21 mouse cellular contexts compared by ENCODE assay signal in genomic region chr7:16319216-16319615, GRCm38 (mm10). TPM values are rescaled to one million over a fixed set of nuclear protein-coding genes. Genes with fewer than 3 reads are reported as not detected.
DNase-seq lines count a peak whose midpoint lies in the region; ATAC-seq and TF ChIP-seq lines count a peak whose summit lies in the region.
"Had no signal": no experiment of that assay in that cellular context is flagged by ENCODE, and none has a peak within 500 bp of the region (broad histone marks: within the 10 kb centered on the region; RNA-seq: fewer than 3 reads in every experiment).

No protein-coding gene starts in this region.

- H3K9ac ChIP-seq in lung, embryonic 16.5 days (ENCODE audit: low read length): no peak overlapping the region
- no peak overlapping the region for H3K9ac ChIP-seq in lung, postnatal 0 days (replicated peaks; ENCODE audit: low read depth)

- H3K9me3 ChIP-seq in lung, embryonic 16.5 days (ENCODE audit: control insufficient read depth, low read length): no peaks in the 10 kb centered on the region
- no peaks in the 10 kb centered on the region for H3K9me3 ChIP-seq in lung, postnatal 0 days (ENCODE audit: low read length)
- H3K9me3 ChIP-seq: G1E had no signal

- WGBS in lung, embryonic 16.5 days: 77% methylated on average over 4 of the region's 4 CpGs
- WGBS in lung, postnatal 0 days: 66% methylated on average over 4 of the region's 4 CpGs

- ATAC-seq in lung, embryonic 16.5 days (ENCODE audit: low read depth): no peak
- peak; percentile 52 for ATAC-seq in lung, postnatal 0 days
- ATAC-seq: activated CD4-positive, CD25-positive, alpha-beta regulatory T cell, adult 4 months; CD4-positive, CD25-positive, alpha-beta regulatory T cell, adult 4 months; Patski had no signal

- TF ChIP-seq CTCF in lung, postnatal 0 days (IDR thresholded peaks at IDR 0.05): no peak

- DNase-seq in lung, adult 18-20 months: no peak
- peak; percentile 58 for DNase-seq in lung, postnatal 0 days (ENCODE audit: low spot score)
- no peak for DNase-seq in lung, postnatal 4 days
- DNase-seq in lung, postnatal 36 days: peak; percentile 23
- no peak for DNase-seq in lung, postnatal 25 days (ENCODE audit: low spot score)
- DNase-seq: adrenal gland, adult 2 months; adrenal gland, adult 8-10 months; adrenal gland, postnatal 10 days; adrenal gland, postnatal 14 days; adrenal gland, postnatal 25 days; adrenal gland, postnatal 36 days; B cell, adult 2 months; cerebellum, adult 11 months; cerebellum, adult 11-12 months; cerebellum, adult 18-20 months had no signal

- H3K4me3 ChIP-seq in lung, embryonic 16.5 days (ENCODE audit: low read length): no peak overlapping the region
- no peak overlapping the region for H3K4me3 ChIP-seq in lung, postnatal 0 days (ENCODE audit: low read depth, low read length)

- peaks cover 3% of the 10 kb centered on the region; the same call in 1 of the 2 replicates for H3K36me3 ChIP-seq in lung, embryonic 16.5 days (ENCODE audit: control insufficient read depth, insufficient read depth, low read length)
- H3K36me3 ChIP-seq in lung, postnatal 0 days (ENCODE audit: insufficient read depth, low read length): peaks cover 8% of the 10 kb centered on the region; the same call in 1 of the 2 replicates

- H3K4me1 ChIP-seq in lung, embryonic 16.5 days (replicated peaks; ENCODE audit: control insufficient read depth, insufficient read depth, low read length): peaks cover 10% of the 10 kb centered on the region
- H3K4me1 ChIP-seq in lung, postnatal 0 days (ENCODE audit: insufficient read depth, low read depth, low read length): 0 out of 2 replicates have a peak, but pooled peaks cover 2% of the 10 kb centered on the region

- peak overlapping the region; percentile 52; the same call in 1 of the 2 replicates for H3K27ac ChIP-seq in lung, embryonic 16.5 days (ENCODE audit: low read length)
- peak overlapping the region; percentile 54 for H3K27ac ChIP-seq in lung, postnatal 0 days (ENCODE audit: low read length)

- TF ChIP-seq EP300 in lung, postnatal 0 days (IDR thresholded peaks at IDR 0.05): no peak

- H3K27me3 ChIP-seq in lung, embryonic 16.5 days (ENCODE audit: control insufficient read depth, insufficient read depth, low read depth, low read length): no peaks in the 10 kb centered on the region
- no peaks in the 10 kb centered on the region for H3K27me3 ChIP-seq in lung, postnatal 0 days (replicated peaks; ENCODE audit: insufficient read depth, low read length)
- H3K27me3 ChIP-seq: CH12.LX, Patski had no signal

- H3K4me2 ChIP-seq in lung, embryonic 16.5 days (ENCODE audit: low read depth, low read length): no peak overlapping the region
- no peak overlapping the region for H3K4me2 ChIP-seq in lung, postnatal 0 days (replicated peaks; ENCODE audit: low read depth, low read length)

RNA-seq across cellular contexts. Expression of gene Bbc3, which starts 11.0 kb away (rescaled TPM):
- polyA plus RNA-seq in lung, embryonic 16.5 days (2015; fragmentation: Nextera tagmentation; extraction: Ambion mirVana): 12.4 and 14.3 TPM in 2 replicates
- 30.0 and 31.1 TPM in 2 replicates for polyA plus RNA-seq in lung, postnatal 0 days (2015; fragmentation: Nextera tagmentation; extraction: Ambion mirVana)

RNA-seq across cellular contexts. Expression of gene Ccdc9, which starts 32.6 kb away (rescaled TPM):
- 20.1 and 25.9 TPM in 2 replicates for polyA plus RNA-seq in lung, embryonic 16.5 days (2015; fragmentation: Nextera tagmentation; extraction: Ambion mirVana)
- 15.9 and 18.3 TPM in 2 replicates for polyA plus RNA-seq in lung, postnatal 0 days (2015; fragmentation: Nextera tagmentation; extraction: Ambion mirVana)

RNA-seq across cellular contexts. Expression of gene Inafm1, which starts 45.8 kb away (rescaled TPM):
- polyA plus RNA-seq in lung, embryonic 16.5 days (2015; fragmentation: Nextera tagmentation; extraction: Ambion mirVana): 12.1 and 12.3 TPM in 2 replicates
- polyA plus RNA-seq in lung, postnatal 0 days (2015; fragmentation: Nextera tagmentation; extraction: Ambion mirVana): 18.9 and 20.1 TPM in 2 replicates

RNA-seq across cellular contexts. Expression of gene C5ar1, which starts 59.9 kb away (rescaled TPM):
- polyA plus RNA-seq in lung, embryonic 16.5 days (2015; fragmentation: Nextera tagmentation; extraction: Ambion mirVana): 3.4 and 3.6 TPM in 2 replicates
- 11.8 and 13.3 TPM in 2 replicates for polyA plus RNA-seq in lung, postnatal 0 days (2015; fragmentation: Nextera tagmentation; extraction: Ambion mirVana)
- polyA plus RNA-seq: activated CD4-positive, CD25-positive, alpha-beta regulatory T cell, adult 4 months; CD4-positive, CD25-positive, alpha-beta regulatory T cell, adult 4 months; G1E; Patski had no signal

Comparison
In these comparisons a context has a peak if more than half of its experiments do, and no peak if none do; other contexts are left out.
1. DNase-seq: peak in lung, postnatal 0 days (single experiment) and lung, postnatal 36 days (single experiment); none in lung, adult 18-20 months (0 of 2), lung, postnatal 4 days (0 of 2) and lung, postnatal 25 days (single experiment).